Mouse (Mus musculus) spleen, adult 2 months (tissue): ENCODE measurements at regions not wholly inside any gene's neighbourhood (a gene's known extent, or its start where the extent isn't known, plus 50 kb on each side); places are given as distances from the start of the nearest gene placed in this dataset.

Experiments used
- DNase-seq, 2 experiments: peaks; one replicate each; pipeline versions ENCODE4 v3.0.0 to v3.0.0-alpha.2; 2012 to 2021; ENCODE audit warnings: low spot score in 2 of 2, low read depth in 1 of 2
- H3K27ac ChIP-seq: fragments of 200-500 bp; 2 replicates; pipeline ENCODE4 v1.5.1; 2012; ENCODE audit warnings: low read length, inconsistent platforms; ENCODE audit not compliant: insufficient read depth
- H3K27me3 ChIP-seq: fragments of 200-500 bp; 2 replicates; pipeline ENCODE4 v1.6.1; 2012; ENCODE audit warnings: mild to moderate bottlenecking, moderate library complexity, low read length, inconsistent platforms; ENCODE audit not compliant: control insufficient read depth, insufficient read depth
- H3K36me3 ChIP-seq: fragments of 200-500 bp; 2 replicates; pipeline ENCODE4 v1.6.1; 2012; ENCODE audit warnings: mild to moderate bottlenecking, low read length, inconsistent platforms; ENCODE audit not compliant: control insufficient read depth, insufficient read depth
- H3K4me1 ChIP-seq: fragments of 200-500 bp; 2 replicates; pipeline ENCODE4 v1.6.1; 2011; ENCODE audit warnings: inconsistent platforms; ENCODE audit not compliant: control insufficient read depth, insufficient read depth, insufficient read length
- H3K4me3 ChIP-seq: fragments of 200-500 bp; 2 replicates; pipeline ENCODE4 v1.5.1; 2011; ENCODE audit warnings: mild to moderate bottlenecking, inconsistent platforms; ENCODE audit not compliant: insufficient read depth, insufficient read length; ENCODE audit errors: extremely low read depth
- CTCF ChIP-seq: fragments of 200-500 bp; IDR thresholded peaks from 2 replicates; pipeline ENCODE4 v1.5.1; 2011; ENCODE audit warnings: mild to moderate bottlenecking, inconsistent platforms; ENCODE audit not compliant: insufficient read depth, insufficient read length, insufficient replicate concordance; ENCODE audit errors: extremely low read depth
- POLR2A ChIP-seq: fragments of 200-500 bp; IDR thresholded peaks from 2 replicates; pipeline ENCODE4 v1.6.1; 2011; ENCODE audit warnings: low read depth, low read length, inconsistent platforms
- WGBS: fragments of 180-500 bp; shearing (Covaris S2); methylation state at CpG from one replicate; pipeline ENCODE4 v1.1.7; 2018; 5-methylcytosine and 5-hydroxymethylcytosine counted together

DNA sequence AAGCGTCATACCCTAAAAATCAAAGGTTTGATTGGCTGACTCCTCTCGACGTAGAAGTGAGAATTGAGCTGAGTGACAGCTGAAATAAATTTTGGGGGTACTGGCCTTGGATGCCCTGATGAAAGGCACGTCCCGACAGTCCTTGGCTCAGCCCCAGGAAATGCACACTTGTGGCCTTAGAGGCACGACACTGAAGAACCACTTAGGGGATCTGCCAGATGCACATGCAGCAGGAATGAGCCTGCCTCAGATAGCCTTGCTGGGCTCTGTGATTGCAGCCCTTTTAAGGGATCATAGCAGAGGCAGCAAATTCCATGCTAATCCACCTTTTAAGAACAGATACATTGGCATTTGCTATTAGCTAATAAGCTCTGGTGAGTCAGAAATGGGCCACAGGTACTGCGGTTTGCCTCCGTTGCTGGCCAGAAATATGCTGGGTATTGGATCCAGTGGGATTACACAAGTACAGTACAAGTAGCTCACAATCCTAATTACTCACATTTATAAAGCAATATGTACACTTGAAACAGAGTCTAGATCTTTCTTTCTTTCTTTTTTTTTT is 1463.3 kb downstream of the Slc22a22 start:
- H3K27ac ChIP-seq, result no peak overlapping the region
- WGBS, result 78% methylated on average over 8 of the region's 8 CpGs
- no peaks in the 10 kb centered on the region for H3K36me3 ChIP-seq
- TF ChIP-seq POLR2A (no peak), CTCF (no peak)
- H3K27me3 ChIP-seq, result no peaks in the 10 kb centered on the region
- H3K4me1 ChIP-seq, result no peaks in the 10 kb centered on the region
- DNase-seq, result no peak
- H3K4me3 ChIP-seq, result no peak overlapping the region

DNA sequence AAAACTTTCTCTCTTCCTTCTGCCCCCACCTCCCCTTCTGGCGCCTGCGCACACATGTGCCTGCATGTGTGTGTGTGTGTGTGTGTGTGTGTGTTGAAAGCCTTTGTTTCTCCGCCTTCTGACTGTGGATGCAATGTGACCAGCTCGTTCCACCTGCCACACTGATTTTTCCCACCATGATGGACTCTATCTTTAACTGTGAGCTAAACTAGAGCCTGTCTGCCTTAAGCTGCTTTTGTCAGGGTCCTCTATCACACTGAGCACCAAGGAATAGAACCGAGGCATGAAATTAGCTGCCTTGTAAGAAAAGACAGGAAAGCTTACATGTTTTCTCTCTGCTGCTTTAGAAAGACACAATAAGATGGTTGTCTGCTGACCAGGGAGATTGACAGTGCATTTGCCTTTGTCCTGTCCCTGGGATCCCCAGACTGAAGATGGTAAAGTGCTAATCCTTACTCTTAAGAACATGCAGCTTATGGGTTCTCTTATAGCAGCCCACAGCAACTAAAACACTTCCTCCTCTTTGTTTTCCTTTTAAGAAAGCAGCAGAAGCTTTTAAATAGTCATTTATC is 1468.7 kb downstream of the Slc22a22 start:
- no peak for TF ChIP-seq POLR2A
- no peak for TF ChIP-seq CTCF
- WGBS, result 93% methylated on average over 5 of the region's 5 CpGs
- no peak for DNase-seq

DNA sequence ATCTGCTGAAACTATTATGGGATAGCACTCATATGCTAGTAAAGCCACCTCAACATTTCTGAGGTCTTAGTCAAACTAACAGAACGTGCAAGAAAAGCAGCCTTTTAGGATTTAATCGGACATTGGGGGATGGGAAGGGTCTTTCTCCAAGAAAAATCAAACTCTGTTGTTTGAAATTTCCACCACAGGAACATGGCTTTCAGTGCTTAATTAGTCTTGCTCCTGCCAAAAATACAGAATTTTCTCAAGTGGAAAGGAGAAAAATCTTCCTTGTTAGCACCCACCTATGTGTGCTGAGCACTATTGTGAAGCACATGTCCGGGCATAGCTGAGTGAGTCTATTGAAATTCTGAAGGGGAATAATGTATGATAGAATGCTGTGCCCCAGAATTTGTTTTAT is 1470.0 kb downstream of the Slc22a22 start:
- no peaks in the 10 kb centered on the region for H3K36me3 ChIP-seq
- no peak overlapping the region for H3K4me3 ChIP-seq
- WGBS, result 90% methylated on average over 3 of the region's 3 CpGs
- H3K27ac ChIP-seq, result no peak overlapping the region
- H3K4me1 ChIP-seq, result no peaks in the 10 kb centered on the region
- no peak for TF ChIP-seq POLR2A
- no peak for TF ChIP-seq CTCF
- no peak for DNase-seq
- H3K27me3 ChIP-seq, result no peaks in the 10 kb centered on the region

More for the DNA sequence above, 1468.7 kb downstream of the Slc22a22 start:
- H3K36me3 ChIP-seq, result no peaks in the 10 kb centered on the region
- no peaks in the 10 kb centered on the region for H3K4me1 ChIP-seq
- H3K4me3 ChIP-seq, result no peak overlapping the region
- no peak overlapping the region for H3K27ac ChIP-seq
- no peaks in the 10 kb centered on the region for H3K27me3 ChIP-seq

DNA sequence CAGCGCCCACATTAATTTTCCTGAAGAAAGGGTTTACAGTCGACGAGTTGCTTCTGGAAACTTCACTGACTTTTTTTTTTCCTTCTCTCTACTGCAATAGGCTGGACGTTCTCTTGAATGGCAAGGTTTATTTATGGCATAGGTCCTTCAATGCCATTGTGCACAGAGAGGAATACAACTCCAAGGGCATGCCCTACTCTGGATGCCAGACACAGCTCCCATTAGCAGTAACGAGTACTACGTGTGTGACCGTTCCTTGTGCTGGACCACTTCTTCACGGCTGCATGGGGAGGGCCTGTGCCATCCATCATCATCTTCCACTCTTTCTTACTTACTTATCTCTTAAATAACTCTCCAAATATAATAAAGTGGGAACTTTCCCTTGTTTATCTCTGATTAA is 1472.1 kb downstream of the Slc22a22 start:
- WGBS, result 90% methylated on average over 8 of the region's 8 CpGs

DNA sequence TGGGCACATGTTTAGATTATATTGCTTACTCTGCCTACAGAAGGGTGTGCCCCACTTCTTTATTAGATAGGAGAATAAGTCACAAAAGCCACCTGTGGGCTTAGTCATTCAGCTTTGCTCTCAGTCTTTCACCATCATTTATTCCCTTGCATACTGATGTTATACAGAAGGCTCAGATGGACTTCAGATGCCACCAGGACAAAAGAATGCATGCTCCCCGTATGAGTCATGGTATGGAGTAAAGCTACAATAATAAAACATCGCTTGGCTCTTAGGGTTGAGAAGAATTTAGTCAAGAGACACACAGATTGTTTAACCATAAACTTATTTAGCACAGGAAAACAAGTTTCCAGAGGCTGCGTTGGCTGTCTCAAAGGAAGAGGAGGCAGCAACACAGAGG is 1473.5 kb downstream of the Slc22a22 start:
- Histone ChIP-seq H3K27me3 (no peaks in the 10 kb centered on the region), H3K4me3 (no peak overlapping the region), H3K36me3 (no peaks in the 10 kb centered on the region), H3K4me1 (no peaks in the 10 kb centered on the region), H3K27ac (no peak overlapping the region)
- 96% methylated on average over 3 of the region's 3 CpGs for WGBS
- no peak for DNase-seq
- no peak for TF ChIP-seq POLR2A
- TF ChIP-seq CTCF, result no peak

More for the DNA sequence above, 1472.1 kb downstream of the Slc22a22 start:
- Histone ChIP-seq H3K4me3 (no peak overlapping the region), H3K27ac (no peak overlapping the region), H3K36me3 (no peaks in the 10 kb centered on the region), H3K4me1 (no peaks in the 10 kb centered on the region), H3K27me3 (no peaks in the 10 kb centered on the region)
- no peak for DNase-seq
- TF ChIP-seq POLR2A (no peak), CTCF (no peak)

DNA sequence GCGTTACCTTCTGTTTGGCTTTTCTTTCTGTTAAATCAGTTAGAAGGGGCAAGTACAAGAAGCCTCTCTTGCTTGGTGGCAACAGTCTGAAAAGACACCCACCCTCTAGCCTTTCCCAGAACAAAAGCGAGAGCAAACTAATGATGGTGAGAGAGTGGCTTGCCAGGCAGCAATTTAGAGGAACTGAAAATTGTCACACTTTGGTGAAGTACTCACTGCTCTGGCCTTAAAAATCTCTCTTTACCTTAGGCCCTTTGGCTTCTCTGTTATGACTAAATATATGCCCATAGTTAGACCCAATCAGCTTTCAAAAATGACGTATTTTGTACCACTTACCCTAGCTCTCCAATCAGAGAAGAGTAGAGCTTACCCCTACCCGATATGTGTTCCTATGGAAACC is 1477.8 kb downstream of the Slc22a22 start:
- Histone ChIP-seq H3K27me3 (no peaks in the 10 kb centered on the region), H3K4me3 (no peak overlapping the region), H3K27ac (no peak overlapping the region), H3K4me1 (no peaks in the 10 kb centered on the region), H3K36me3 (no peaks in the 10 kb centered on the region)
- no peak for TF ChIP-seq CTCF
- no peak for TF ChIP-seq POLR2A
- WGBS, result 72% methylated on average over 4 of the region's 4 CpGs
- DNase-seq, result no peak

DNA sequence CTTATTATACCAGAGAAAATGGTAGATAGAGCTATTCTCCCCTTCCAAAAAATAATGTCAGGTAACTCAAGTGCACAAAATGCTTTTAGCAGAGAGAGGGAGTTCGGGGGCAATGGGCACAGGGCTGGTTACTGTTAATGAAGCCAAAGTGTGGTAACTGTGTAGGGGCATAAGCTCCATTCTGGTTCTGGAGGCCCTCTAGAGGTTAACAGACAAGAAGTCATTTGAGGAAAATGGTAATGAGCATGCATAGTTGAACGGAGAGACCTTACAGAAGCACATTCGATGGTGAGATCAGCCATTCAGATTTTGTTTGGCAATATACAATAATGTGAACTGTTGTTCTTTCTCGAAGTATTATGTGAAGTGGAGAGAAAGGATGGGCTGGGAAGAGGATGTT is 1479.4 kb downstream of the Slc22a22 start:
- no peaks in the 10 kb centered on the region; the same call in 1 of the 2 replicates for H3K27me3 ChIP-seq
- H3K27ac ChIP-seq, result no peak overlapping the region
- no peak overlapping the region for H3K4me3 ChIP-seq
- H3K36me3 ChIP-seq, result no peaks in the 10 kb centered on the region
- DNase-seq, result no peak
- TF ChIP-seq POLR2A (no peak), CTCF (no peak)
- WGBS, result 70% methylated on average over 4 of the region's 4 CpGs
- no peaks in the 10 kb centered on the region for H3K4me1 ChIP-seq
